Mouse (Mus musculus) embryonic facial prominence, embryonic 15.5 days (tissue): Measurements from ENCODE around the gene Gm26992. TPM values are rescaled to one million over a fixed set of nuclear protein-coding genes. Genes with fewer than 3 reads are reported as not detected.
A peak's percentile ranks its signal among the peaks of the same experiment; 100 is the strongest.

Source experiments
- ATAC-seq: fragments of 200-750 bp; cut with Nextera tagmentation; 2 replicates; pipeline ENCODE4 v1.8.0; 2017; ENCODE audit warnings: low read depth, moderate TSS enrichment; ENCODE audit not compliant: insufficient number of reproducible peaks, low FRiP score, low TSS enrichment
- H3K27ac ChIP-seq: fragments of 300-500 bp; sonication (generic); replicated peaks from 2 replicates; pipeline ENCODE4 v1.5.1; 2015; ENCODE audit warnings: mild to moderate bottlenecking, inconsistent platforms
- H3K27me3 ChIP-seq: fragments of 300-500 bp; sonication (generic); 2 replicates; pipeline ENCODE4 v1.6.1; 2015; ENCODE audit warnings: inconsistent platforms
- H3K36me3 ChIP-seq: fragments of 300-500 bp; sonication (generic); 2 replicates; pipeline ENCODE4 v1.6.1; 2015; ENCODE audit warnings: mild to moderate bottlenecking, inconsistent platforms
- H3K4me1 ChIP-seq: fragments of 300-500 bp; sonication (generic); 2 replicates; pipeline ENCODE4 v1.6.1; 2015; ENCODE audit warnings: inconsistent platforms
- H3K4me2 ChIP-seq: fragments of 300-500 bp; sonication (generic); replicated peaks from 2 replicates; pipeline ENCODE4 v1.6.1; 2015; ENCODE audit warnings: mild to moderate bottlenecking, inconsistent platforms
- H3K4me3 ChIP-seq: fragments of 300-500 bp; sonication (generic); replicated peaks from 2 replicates; pipeline ENCODE4 v1.5.1; 2015; ENCODE audit warnings: mild to moderate bottlenecking, inconsistent platforms
- H3K9ac ChIP-seq: fragments of 300-500 bp; sonication (generic); 2 replicates; pipeline ENCODE4 v1.6.1; 2015; ENCODE audit warnings: inconsistent platforms
- H3K9me3 ChIP-seq: fragments of 300-500 bp; sonication (generic); replicated peaks from 2 replicates; pipeline ENCODE4 v1.6.1; 2016; ENCODE audit warnings: inconsistent platforms
- WGBS: fragments of 180-500 bp; shearing (Covaris S2); methylation state at CpG from one replicate; pipeline ENCODE4 v1.1.7; 2015; 5-methylcytosine and 5-hydroxymethylcytosine counted together
- polyA plus RNA-seq: library from polyadenylated mRNA; unstranded; fragments of >200 nt; fragmentation: Nextera tagmentation; extraction: Ambion mirVana; gene quantifications from 2 replicates; pipeline ENCODE4 v1.2.1, GENCODE M21; 2015

Gene Gm26992
- polyA plus RNA-seq, 1 experiment from 2014 or later = not detected

DNA sequence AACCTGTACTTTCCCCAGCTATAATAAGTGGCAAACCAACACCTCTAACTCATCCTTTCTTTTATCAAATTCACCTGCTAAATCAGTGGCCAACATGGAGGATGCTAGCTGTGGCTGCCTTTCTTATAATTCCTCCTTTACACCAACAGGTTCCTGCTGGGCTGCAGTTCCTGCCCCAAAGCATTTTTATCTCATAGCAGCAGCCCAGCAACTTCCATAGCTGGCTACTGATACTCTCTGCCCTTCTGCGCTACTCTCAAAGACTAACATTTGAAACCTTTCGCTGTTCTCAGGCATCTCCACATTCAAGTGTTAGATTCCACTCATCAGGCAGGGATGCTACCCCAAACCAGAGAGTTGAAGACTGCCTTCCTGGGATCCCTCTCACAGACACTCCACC, 97.0 kb downstream of the Gm26992 start:
- H3K27me3 ChIP-seq = no peaks in the 10 kb centered on the region
- no peak overlapping the region for H3K4me2 ChIP-seq
- no peaks in the 10 kb centered on the region for H3K36me3 ChIP-seq
- 0 out of 2 replicates have a peak, but pooled peaks cover 6% of the 10 kb centered on the region for H3K4me1 ChIP-seq
- ATAC-seq = no peak
- no peaks in the 10 kb centered on the region for H3K9me3 ChIP-seq
- WGBS = 92% methylated on average over 2 of the region's 2 CpGs
- no peak overlapping the region for H3K9ac ChIP-seq
- H3K27ac ChIP-seq = no peak overlapping the region
- H3K4me3 ChIP-seq = no peak overlapping the region

DNA sequence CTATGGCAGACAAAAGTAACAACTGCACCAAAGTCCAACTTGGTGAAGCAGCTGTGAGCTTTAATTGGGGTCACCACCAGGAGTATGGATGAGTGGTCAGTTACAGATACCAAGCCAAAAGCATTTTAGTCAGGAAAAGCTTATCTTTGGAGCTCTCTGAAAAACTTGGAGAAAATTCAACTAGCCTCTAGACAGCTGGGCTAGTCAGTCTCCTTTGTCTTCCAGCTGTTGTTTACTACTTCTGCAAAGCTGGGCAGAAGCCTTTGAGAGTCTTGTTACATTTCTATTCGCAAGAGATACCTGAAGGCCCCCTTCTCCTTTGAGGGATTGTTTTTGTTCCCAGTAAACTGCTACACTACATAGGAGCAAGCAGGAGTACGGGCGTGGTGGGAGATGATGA, 97.7 kb downstream of the Gm26992 start:
- no peak for ATAC-seq
- no peak overlapping the region for H3K27ac ChIP-seq
- no peak overlapping the region for H3K9ac ChIP-seq
- 0 out of 2 replicates have a peak, but pooled peaks cover 6% of the 10 kb centered on the region for H3K4me1 ChIP-seq
- 63% methylated on average over 3 of the region's 3 CpGs for WGBS
- H3K4me3 ChIP-seq = no peak overlapping the region
- H3K9me3 ChIP-seq = no peaks in the 10 kb centered on the region
- no peaks in the 10 kb centered on the region for H3K27me3 ChIP-seq
- no peak overlapping the region for H3K4me2 ChIP-seq
- no peaks in the 10 kb centered on the region for H3K36me3 ChIP-seq

DNA sequence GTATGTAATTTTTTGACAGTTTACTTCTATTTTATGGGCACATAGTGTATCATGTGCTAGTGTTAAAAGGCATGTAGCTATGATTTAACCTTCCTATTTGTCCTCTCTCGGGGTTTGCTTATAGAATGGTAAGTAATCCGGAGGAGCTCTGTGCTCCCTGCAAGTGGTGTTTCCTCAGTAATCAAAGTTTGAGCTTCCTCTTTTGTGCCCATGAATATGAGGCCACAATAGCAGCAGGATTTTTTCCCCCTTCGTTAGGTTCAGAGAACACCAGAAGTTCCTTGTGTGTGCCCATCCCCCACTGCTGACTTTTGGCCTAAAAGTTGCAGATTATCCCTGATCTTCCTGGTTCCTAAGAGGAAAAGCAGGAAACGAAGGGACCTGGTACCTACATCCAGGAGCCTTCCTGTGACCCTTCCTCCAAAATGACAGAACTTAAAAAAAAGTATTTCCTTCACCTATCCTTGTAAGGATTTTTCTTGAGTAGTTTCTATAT, 99.5 kb downstream of the Gm26992 start:
- no peak overlapping the region for H3K4me3 ChIP-seq
- no peak for ATAC-seq
- no peak overlapping the region for H3K4me2 ChIP-seq
- H3K27ac ChIP-seq = no peak overlapping the region
- no peaks in the 10 kb centered on the region for H3K9me3 ChIP-seq
- H3K27me3 ChIP-seq = no peaks in the 10 kb centered on the region
- WGBS = 89% methylated on average over 4 of the region's 4 CpGs
- H3K36me3 ChIP-seq = no peaks in the 10 kb centered on the region
- H3K4me1 ChIP-seq = no peaks in the 10 kb centered on the region
- no peak overlapping the region for H3K9ac ChIP-seq

DNA sequence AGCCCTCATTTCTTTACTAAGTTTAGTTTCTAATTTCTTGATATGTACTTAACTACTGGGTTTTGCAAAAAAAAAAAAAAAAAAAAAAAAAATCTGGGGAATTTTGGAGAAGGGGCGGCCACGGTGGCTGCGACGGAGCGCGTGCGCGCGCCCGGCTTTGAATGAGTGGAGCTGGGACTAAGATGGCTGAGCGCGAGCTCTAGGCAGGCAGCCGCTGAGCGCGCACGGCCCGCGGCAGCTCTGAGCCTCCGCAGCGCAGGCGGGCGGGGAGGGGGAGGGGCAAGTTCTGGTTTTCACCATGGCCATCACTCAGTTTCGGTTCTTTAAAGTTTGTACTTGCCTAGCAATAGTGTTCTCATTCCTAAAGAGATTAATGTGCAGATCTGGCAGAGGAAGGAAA, 107.4 kb downstream of the Gm26992 start:
- H3K36me3 ChIP-seq = no peaks in the 10 kb centered on the region
- peaks cover 6% of the 10 kb centered on the region; the same call in 1 of the 2 replicates for H3K4me1 ChIP-seq
- no peak overlapping the region for H3K9ac ChIP-seq
- 0% methylated on average over 23 of the region's 23 CpGs for WGBS
- H3K27ac ChIP-seq = 0 out of 2 replicates have a peak overlapping the region, but pooled peaks have one; percentile 11
- no peaks in the 10 kb centered on the region for H3K27me3 ChIP-seq
- H3K4me3 ChIP-seq = peak overlapping the region; percentile 29
- peak overlapping the region; percentile 39 for H3K4me2 ChIP-seq
- ATAC-seq = peak; percentile 87
- no peaks in the 10 kb centered on the region for H3K9me3 ChIP-seq

Other genes starting within 250 kb of the Gm26992 start
- 1.4 and 1.6 TPM in 2 replicates for gene Nap1l2, start 235.4 kb upstream of the Gm26992 start, polyA plus RNA-seq
- gene Cdx4, start 100.6 kb upstream of the Gm26992 start, polyA plus RNA-seq = not detected in 2 replicates
- 2.3 and 2.5 TPM in 2 replicates for gene Chic1, start 65.5 kb upstream of the Gm26992 start, polyA plus RNA-seq
- gene Tsx, start 7.5 kb upstream of the Gm26992 start, polyA plus RNA-seq = 0.21 and 0.28 TPM in 2 replicates
- not detected in 2 replicates for gene Zcchc13, start 208.6 kb downstream of the Gm26992 start, polyA plus RNA-seq